In the genomic region with DNA sequence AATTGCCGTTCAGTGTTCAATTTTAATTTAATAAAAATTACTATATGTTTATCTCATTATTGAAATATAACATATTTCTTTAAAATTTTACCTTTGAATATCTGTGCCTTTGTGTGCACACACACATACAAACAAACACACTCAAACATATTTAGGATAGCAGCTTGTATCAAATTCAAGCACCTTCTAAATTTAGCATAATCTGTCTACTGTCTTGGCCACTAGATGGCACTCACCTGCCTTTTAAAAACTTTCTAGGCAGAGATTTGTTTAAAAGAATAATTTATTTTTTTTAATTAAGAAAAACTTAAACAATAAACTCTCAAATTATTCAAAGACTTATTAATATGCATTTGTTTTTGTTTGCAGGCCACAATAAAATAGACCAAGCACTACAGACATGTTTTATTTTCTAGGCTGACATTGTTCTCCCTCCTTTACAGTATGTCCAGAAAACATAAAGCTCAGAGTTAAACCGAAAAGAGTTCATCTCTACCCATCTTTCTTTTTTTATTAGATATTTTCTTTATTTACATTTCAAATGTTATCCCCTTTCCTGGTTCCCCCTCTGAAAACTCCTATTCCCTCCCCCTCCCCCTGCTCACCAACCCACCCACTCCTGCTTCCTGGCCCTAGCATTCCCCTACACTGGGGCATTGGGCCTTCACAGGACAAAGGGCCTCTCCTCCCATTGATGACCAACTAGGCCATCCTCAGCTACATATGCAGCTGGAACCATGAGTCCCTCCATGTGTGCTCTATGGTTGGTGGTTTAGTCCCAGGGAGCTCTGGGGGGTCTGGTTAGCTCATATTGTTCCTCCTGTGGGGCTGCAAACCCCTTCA, we compare ENCODE assay signal across 10 mouse cellular contexts. TPM values are rescaled to one million over a fixed set of nuclear protein-coding genes. Genes with fewer than 3 reads are reported as not detected.
DNase-seq lines count a peak whose midpoint lies in the region; ATAC-seq and TF ChIP-seq lines count a peak whose summit lies in the region.
"Had no signal": no experiment of that assay in that cellular context is flagged by ENCODE, and none has a peak within 500 bp of the region (broad histone marks: within the 10 kb centered on the region; RNA-seq: fewer than 3 reads in every experiment).

No protein-coding gene starts in this region.

- H3K36me3 ChIP-seq in intestine, postnatal 0 days (ENCODE audit: control insufficient read depth, insufficient read depth): no peaks in the 10 kb centered on the region
- no peaks in the 10 kb centered on the region for H3K36me3 ChIP-seq in intestine, embryonic 15.5 days
- H3K36me3 ChIP-seq: hindbrain, embryonic 15.5 days; lung, embryonic 15.5 days had no signal

- no peaks in the 10 kb centered on the region for H3K27me3 ChIP-seq in intestine, postnatal 0 days (replicated peaks; ENCODE audit: control insufficient read depth, insufficient read depth, low read length)
- H3K27me3 ChIP-seq in intestine, embryonic 15.5 days (replicated peaks): no peaks in the 10 kb centered on the region
- H3K27me3 ChIP-seq: hindbrain, embryonic 15.5 days; lung, embryonic 15.5 days had no signal

- peak; percentile 65 for TF ChIP-seq CTCF in intestine, postnatal 0 days (IDR thresholded peaks at IDR 0.05; ENCODE audit: low read depth)

- H3K4me3 ChIP-seq in intestine, postnatal 0 days (ENCODE audit: low read depth, low read length): no peak overlapping the region
- no peak overlapping the region for H3K4me3 ChIP-seq in intestine, embryonic 15.5 days (replicated peaks)
- H3K4me3 ChIP-seq: hindbrain, embryonic 15.5 days; lung, embryonic 15.5 days had no signal

- no peaks in the 10 kb centered on the region for H3K4me1 ChIP-seq in intestine, postnatal 0 days (replicated peaks; ENCODE audit: control insufficient read depth, insufficient read depth, low read length)
- no peaks in the 10 kb centered on the region for H3K4me1 ChIP-seq in intestine, embryonic 15.5 days (replicated peaks)
- H3K4me1 ChIP-seq: hindbrain, embryonic 15.5 days; lung, embryonic 15.5 days had no signal

- no peak overlapping the region for H3K27ac ChIP-seq in intestine, postnatal 0 days (ENCODE audit: low read depth, low read length)
- H3K27ac ChIP-seq in intestine, embryonic 15.5 days: no peak overlapping the region
- H3K27ac ChIP-seq: hindbrain, embryonic 15.5 days; lung, embryonic 15.5 days had no signal

- ATAC-seq in CD4-positive, CD25-positive, alpha-beta regulatory T cell, adult 4 months: no peak
- no peak for ATAC-seq in intestine, postnatal 0 days
- ATAC-seq in intestine, embryonic 15.5 days: no peak

- H3K4me2 ChIP-seq in intestine, postnatal 0 days (replicated peaks; ENCODE audit: low read depth): no peak overlapping the region
- no peak overlapping the region for H3K4me2 ChIP-seq in intestine, embryonic 15.5 days (replicated peaks)
- H3K4me2 ChIP-seq: hindbrain, embryonic 15.5 days; lung, embryonic 15.5 days had no signal

- no peak overlapping the region for H3K9ac ChIP-seq in intestine, postnatal 0 days (ENCODE audit: low read depth, low read length)
- H3K9ac ChIP-seq in intestine, embryonic 15.5 days: no peak overlapping the region
- H3K9ac ChIP-seq: hindbrain, embryonic 15.5 days; lung, embryonic 15.5 days had no signal

- WGBS in intestine, postnatal 0 days: 77% methylated on average over 2 of the region's 2 CpGs
- WGBS in intestine, embryonic 15.5 days: 72% methylated on average over 2 of the region's 2 CpGs

- H3K9me3 ChIP-seq in intestine, postnatal 0 days (ENCODE audit: control insufficient read depth): no peaks in the 10 kb centered on the region
- H3K9me3 ChIP-seq in intestine, embryonic 15.5 days: no peaks in the 10 kb centered on the region
- H3K9me3 ChIP-seq: hindbrain, embryonic 15.5 days; lung, embryonic 15.5 days had no signal

- peak; percentile 3 for DNase-seq in CD4-positive, CD25-positive, alpha-beta regulatory T cell, adult 2 months (ENCODE audit: low read depth, low spot score)
- DNase-seq in ovary, postnatal 14 days (ENCODE audit: low spot score): peak; percentile 26
- DNase-seq in ovary, postnatal 36 days (ENCODE audit: low spot score): no peak
- DNase-seq in retina, postnatal 7 days (ENCODE audit: low read depth, low spot score): peak; percentile 19
- DNase-seq in ovary, adult 18-20 months (ENCODE audit: low spot score): no peak

RNA-seq across cellular contexts. Expression of gene Robo1, which starts 48.6 kb away (rescaled TPM):
- polyA plus RNA-seq in CD4-positive, CD25-positive, alpha-beta regulatory T cell, adult 4 months (2017; shearing (Covaris generic)): under 1 TPM in 1 of 2 experiments, not detected in 1; 0.20 TPM
- polyA plus RNA-seq in intestine, postnatal 0 days (2015; fragmentation: Nextera tagmentation; extraction: Ambion mirVana): 2.6 and 2.7 TPM in 2 replicates
- polyA plus RNA-seq in intestine, embryonic 15.5 days (2015; fragmentation: Nextera tagmentation; extraction: Ambion mirVana): 15.7 and 18.2 TPM in 2 replicates

Comparison
In these comparisons a context has a peak if more than half of its experiments do, and no peak if none do; other contexts are left out.
1. DNase-seq: peak in CD4-positive, CD25-positive, alpha-beta regulatory T cell, adult 2 months (single experiment), ovary, postnatal 14 days (single experiment) and retina, postnatal 7 days (single experiment); none in ovary, postnatal 36 days (single experiment) and ovary, adult 18-20 months (single experiment).